Mouse (Mus musculus) WW6 (cell line): ENCODE data around the gene Znrf3.

Experiments
- DNase-seq: peaks from one replicate; pipeline ENCODE4 v3.0.0-alpha.2; 2013; ENCODE audit warnings: low read depth, low spot score

The Znrf3 gene

DNA sequence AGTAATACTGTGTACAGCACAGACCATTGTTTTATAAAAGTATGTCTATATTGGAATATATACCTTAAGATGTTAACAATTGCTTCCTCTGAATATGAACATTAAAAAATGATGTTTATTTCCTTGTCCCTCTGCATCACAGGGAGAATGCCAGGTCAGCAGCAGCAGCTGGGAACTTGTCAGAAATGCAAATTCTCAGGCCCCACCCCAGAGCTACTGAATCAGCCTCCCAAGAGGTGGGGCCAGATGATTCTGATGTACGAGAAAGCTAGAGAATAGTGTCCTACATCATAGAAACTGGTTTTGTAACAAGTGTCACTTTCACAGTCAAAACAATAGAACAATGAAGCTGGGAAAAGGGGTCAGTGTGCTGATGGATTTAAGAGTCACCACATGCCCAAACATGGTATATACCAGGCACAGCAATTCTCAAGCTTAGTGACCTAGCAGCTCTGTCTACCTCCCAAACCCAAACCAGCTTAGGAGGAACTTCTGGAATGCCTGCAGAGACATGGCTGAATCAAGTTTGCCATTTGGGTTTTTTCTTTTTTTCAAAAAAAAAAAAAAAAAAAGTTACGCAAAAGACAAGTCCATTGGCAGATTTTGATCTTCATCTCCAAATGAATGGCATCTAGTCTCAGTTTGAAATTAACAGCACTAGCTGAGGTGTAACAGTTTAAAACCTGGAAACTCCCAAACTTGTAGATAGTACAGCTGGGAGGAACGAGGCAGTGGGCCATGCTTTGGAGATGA, 46.2 kb downstream of the Znrf3 start:
- DNase-seq: no peak

DNA sequence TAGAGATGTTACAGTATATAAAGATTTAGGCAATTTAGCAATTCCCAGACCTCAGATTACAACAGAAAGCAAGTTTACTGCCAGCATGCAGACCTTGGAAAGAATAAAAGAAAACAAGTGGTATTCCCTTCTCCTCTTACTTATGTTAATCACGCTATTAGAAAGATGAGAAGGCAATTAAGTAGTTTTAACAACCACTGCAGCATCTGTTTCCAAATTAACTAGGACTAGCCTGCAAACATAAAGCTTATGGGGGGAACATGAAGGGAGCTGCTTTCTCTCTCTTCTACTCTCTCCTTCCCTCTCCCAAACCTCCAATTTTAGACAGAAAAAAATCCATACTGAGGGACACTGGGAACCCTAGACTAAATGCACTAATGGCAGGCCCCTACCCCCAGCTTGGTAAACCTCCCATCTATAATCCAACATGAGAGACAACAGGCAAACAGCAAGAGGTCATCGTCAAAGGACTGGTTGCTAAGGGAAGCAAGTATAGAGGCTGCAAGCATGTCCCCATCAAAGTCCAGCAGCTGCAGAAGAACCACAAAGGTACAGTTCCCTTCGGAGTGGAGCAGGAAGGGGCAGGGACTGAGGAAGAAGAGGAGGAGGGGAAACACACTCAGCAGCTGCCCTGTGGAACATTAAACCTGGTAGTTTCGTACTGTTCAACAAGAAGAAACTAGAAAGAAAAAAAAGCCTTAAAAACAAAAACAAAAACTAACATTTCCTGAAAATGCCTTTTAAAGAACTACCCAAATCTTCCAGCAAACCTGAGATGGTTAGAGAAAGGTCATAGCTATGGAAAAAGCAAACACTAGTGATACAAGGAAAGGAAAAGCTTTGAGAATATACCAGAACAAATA, 53.4 kb downstream of the Znrf3 start:
- DNase-seq: no peak

DNA sequence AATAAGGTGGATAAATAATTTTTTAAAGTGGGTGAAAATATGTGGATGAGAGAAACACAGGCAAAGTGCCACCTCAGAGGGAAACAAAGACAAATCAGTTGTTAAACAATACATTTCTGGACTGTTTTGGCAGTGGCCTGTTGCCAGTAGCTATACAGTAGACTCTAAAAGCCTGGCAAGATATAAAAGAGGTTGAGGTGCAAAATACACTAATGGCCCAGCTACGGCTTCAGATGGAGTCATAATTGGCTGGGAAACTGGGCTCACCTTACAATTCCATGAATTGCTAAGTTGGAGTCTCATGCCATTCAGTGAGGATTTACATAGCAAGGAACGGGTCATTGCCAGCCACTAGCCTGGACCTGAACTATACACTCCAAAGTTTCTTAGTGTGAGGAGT, 62.0 kb downstream of the Znrf3 start:
- no peak for DNase-seq

DNA sequence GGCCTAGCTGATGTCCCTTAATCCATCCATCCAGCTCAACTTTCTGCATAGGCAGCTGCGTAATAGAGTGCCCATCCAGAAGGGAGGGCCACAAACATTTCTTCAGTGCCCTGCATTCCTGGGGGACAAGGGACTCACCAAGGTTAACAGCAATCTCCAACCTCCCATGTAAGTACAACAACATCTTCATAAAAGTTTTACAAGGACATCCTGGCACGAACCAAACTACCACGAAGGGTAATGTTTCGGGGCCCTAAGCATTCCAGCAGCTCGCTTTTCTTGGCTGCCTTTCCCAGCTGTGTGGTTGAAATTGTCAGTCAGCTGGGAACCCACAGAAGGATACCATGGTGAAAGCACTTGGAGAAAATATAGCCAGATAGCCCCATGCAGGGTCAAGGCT, 63.4 kb downstream of the Znrf3 start:
- no peak for DNase-seq

DNA sequence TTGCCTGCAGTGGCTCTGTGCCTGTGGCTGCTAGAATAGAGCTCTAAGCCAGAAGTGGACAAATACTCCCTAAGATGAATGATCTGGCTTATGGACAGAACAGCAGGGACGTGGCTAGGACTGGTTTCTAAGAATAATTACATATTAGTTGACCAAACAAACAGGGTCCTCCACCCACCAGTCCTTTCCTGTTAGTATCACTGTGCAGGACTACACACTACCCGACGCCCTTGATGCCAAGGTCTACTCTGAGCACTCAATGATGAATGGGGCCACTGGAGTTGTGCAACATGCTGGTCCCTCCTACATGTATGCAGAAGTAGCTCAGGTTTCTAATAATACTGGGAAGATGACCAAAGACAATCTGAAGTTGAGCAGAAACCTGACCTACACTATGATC, 64.4 kb downstream of the Znrf3 start:
- DNase-seq: no peak

DNA sequence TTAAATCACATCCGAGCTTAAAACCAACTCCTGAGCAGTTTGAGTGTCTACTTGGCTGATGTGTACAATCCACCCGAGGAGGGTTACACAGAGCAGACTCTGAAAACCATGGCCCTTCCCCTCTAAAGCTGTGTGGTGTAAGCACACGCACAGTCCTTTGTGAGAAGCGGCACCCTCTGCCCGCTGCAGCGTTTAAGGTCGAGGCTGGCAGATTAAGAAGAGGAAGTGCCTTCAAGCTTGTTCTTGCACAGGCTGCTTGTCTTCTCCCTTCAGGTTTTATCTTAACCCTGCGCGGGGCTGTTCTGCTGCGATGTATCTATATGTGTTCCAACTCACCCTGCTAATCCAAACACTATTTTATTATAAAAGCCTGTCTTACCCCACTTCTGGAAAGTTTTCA, 75.5 kb downstream of the Znrf3 start:
- DNase-seq: no peak

DNA sequence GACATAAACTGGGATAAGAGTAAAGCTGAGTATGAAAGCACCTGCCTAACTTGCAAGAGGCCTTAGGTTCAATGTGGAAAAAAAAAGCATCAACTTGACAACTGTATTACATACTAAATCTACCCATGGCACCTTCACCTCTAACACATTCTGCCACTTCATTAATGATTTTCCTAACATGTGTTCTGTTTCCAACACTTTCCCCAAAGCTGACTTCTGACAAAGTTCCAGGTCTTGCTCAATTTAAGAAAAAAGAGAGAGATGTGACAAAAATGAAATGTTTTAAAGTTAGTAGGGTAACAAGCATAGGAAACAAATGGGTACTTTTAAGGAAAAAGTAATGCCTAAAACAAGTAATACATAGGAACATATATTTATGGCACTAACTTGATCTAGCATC, 76.2 kb downstream of the Znrf3 start:
- DNase-seq: no peak

DNA sequence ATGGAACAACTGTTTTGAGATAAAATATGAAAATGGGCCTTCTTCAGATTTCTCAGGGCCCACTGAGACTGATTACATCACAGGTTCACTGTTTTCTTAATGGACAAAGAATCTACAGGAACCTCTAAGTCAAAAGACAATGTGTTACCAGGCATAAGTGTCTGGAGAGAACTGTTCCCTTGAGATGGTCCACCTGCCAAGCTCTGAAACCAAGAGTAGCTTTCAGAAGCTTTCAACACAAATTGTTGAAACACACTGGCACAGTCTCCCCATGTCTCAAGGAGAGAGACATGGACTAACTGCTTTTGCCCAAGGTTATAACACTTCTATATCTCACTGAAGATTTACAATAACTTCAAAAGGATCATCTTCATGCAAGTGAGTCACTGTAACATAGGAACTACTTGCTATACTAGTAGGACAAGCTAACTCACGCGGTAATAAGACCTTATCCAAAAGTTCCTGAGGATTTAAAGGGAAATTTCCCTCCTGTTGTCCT, 89.3 kb downstream of the Znrf3 start:
- no peak for DNase-seq

DNA sequence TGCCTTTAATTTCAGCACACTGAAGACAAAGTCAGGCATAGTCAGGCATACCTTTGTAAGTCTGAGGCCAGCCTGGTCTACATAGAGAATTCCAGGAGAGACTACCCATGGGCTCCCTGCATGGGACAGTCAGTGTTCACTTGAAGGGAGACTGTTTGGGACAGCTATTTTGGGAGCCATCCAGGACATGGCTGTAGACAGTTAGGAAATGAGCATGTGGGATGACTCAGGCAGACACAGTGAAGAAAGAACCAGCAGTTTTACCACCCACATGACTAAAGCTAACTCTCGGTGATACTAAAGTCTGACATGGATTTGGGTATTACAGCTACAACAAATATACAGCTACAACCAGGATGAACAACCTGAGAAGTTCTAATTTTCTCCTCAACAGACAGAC, 89.9 kb downstream of the Znrf3 start:
- DNase-seq: no peak

DNA sequence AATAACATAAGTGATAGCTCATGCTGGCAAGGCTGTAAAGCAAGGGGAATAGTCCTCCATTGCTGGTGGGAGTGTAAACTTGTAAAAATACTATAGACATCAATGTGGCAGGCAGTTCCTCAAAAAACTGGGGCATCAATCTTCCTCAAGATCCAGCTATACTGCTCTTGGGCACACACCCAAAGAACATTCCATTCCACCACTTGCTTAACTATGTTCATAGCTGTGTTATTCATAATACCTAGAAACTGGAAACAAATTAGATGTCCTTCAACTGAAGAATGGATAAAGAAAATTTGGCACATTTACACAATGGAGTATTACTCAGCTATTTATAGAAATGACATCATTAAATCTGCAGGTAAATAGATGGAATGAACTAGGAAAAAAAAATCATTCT, 91.6 kb downstream of the Znrf3 start:
- DNase-seq: no peak

DNA sequence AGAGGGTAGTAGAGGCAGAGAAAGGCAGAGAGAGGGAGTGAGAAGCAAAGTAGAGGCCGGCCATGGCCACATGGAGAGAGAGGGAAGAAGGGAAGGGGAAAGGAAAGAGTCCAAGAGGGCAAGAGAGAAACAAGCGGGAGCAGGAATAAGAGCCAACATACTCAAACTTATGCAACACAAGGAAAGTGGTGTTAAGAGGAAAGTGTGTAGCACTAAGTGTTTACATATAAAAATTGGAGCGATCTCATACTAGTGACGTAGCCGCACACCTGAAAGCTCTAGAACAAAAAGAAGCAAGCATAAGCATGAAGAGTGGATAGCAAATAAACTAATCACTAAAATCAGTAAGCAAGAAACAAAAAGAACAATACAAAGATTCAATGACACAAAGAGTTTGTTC, 95.2 kb downstream of the Znrf3 start:
- no peak for DNase-seq

DNA sequence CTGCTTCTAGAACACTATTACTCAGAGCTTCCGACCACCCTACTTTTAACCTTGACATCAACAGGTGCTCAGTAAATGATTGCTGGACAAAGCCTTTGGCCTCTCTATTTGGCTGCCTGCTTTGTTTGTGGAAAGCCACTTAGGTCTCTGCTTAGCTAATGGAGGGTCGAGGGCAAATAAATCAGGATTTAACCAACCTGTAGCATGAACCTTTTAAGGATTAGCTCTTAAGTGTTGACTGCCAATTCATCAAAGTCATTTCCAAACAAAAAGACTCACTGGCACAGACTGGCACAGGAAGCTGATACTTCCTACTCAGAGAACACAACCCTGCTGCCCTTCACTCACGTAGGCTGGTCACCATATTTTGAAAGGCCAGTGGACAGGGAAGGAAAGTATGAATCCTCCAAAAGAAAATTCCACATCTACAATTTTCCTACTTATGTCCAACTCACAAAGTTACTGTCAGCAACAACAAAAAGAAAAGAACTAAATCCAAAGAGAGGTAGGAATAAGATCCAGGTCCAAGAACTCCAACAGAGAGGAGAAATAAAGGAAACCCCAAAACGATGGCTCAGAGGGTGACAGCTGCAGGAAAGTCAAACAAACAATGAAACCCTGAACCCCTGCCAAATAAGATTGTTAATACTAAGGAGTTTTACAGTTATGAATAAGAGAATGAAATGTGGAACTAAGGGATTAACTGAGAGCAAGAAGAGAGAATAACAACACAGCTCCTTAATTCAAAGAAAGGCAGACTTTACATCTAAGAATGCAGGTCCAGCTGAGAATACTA, 97.6 kb downstream of the Znrf3 start:
- no peak for DNase-seq

DNA sequence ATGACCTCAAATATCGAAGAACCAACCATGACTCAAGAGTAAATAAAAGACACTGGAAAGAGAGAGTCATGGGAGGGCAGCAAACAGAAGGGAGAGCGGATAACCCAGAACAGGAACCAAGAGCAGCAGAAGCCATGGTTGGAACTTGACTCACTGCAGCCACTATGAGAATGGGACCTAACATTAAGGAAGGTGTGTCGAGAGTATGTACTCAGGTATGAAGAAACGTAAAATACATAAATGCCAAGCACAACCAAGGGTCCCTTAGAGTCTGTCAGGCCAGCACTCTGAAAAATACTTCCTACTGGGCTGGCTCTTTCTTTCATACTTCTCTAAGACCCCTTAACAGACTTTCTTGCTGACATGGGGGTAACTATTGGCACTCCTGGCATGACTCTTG, 100.9 kb downstream of the Znrf3 start:
- no peak for DNase-seq

DNA sequence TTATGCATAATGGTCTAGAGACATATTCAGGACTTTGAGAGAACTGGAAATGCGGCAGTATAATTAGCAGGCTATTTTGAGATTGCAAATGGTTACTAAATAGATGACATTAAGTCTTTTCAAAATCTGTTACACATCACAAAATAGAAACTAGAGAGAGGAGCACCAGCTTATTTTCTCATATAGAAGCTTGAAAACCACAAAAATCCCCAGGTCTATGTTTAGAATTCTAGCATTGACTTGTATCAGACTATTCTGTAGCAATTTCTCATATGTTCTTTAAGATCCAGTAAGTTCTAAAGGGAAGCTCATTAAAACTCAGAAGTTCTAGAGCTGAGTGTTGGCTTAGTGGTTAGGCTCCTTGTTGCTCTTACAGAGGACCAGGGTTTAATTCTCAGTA, 104.9 kb downstream of the Znrf3 start:
- DNase-seq: no peak

DNA sequence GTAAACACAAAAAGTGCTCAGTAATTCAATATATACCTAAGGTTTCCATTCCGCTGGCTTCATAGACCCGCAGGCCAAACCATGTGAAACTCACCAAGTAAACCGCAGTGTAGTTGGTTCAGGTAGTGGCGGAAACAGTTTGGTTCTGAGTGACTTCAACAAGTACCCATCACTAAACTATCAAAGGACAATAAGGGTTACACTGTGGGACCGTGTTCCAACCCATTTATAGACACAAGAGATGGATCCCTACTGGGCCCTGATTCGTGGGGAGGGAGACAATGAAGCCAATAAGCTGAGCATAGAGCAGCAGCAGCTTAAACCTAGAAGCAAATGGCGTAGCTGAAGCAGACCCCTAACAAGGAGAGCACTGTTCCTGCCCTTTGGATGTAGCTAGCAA, 107.8 kb downstream of the Znrf3 start:
- DNase-seq: no peak

DNA sequence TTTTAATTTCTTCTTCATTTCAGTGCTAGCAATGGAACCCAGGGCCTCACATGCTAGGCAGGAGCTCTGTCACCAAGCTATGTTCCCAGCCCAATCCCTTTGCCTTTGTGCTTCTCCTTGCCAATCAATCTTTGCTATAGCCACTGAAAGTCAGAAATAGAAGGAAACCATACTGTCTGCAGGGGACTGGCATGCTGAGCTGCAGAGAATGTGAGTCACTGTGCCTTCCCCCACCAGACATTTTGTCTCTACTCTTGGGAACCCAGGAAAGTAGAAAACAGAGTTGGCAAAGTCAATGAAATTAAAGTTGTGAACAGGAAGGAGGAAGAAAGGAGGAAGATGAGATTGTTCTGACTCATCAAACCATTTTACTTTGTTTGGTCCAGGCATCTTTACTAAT, 108.4 kb downstream of the Znrf3 start:
- no peak for DNase-seq

DNA sequence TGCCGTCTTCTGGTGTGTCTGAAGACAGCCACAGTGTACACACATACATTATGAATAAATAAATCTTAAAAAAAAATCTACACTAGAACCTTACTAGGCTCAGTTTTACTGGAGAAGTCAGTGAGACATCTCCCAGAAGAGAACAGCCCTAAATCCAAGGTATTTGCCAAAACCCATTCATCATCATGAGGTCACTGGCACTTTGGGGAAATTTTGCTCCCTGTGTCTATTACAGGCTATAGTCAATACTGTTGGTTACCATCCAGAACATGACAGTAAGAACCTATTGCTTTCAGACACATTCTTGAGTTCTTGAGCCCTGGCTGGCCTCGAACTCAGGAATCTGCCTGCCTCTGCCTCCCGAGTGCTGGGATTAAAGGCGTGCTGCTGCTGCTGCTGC, 113.8 kb downstream of the Znrf3 start:
- DNase-seq: no peak

DNA sequence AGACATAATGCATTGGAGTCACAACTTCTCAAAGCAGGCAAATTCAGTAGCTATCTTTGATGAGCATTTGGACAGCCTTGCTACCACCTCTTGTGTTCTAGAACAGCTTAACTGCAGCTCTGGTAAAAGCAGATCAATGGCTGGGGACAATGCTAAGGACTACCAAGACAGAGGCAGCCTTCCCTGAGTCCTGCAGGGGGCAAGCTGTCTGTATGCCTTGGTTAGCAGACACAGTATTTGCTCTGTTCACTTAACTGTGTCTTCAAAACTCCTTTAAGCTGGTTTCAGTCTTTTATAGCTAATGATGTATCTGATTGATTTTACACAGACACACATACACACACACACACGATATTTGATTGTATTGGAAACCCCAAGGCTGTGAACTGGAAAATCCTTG, 117.0 kb downstream of the Znrf3 start:
- no peak for DNase-seq

DNA sequence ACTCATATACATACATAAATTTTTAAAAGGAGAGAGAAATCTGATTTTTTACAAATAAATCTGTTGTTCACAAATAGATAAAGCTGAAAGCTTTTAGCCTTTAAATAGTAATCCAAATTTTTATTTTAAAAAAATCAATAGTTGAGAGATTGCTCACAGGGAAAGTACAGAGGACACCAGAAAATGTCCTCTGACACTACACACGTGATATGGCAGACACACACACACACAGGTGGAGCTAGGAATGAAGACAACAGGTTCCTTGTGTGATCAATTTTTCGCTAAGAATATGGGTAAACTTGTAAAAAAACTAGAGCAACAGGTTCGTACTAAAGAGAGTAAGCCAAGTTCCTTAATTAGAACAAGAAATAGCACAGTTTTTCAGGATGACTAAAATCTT, 118.4 kb downstream of the Znrf3 start:
- no peak for DNase-seq

DNA sequence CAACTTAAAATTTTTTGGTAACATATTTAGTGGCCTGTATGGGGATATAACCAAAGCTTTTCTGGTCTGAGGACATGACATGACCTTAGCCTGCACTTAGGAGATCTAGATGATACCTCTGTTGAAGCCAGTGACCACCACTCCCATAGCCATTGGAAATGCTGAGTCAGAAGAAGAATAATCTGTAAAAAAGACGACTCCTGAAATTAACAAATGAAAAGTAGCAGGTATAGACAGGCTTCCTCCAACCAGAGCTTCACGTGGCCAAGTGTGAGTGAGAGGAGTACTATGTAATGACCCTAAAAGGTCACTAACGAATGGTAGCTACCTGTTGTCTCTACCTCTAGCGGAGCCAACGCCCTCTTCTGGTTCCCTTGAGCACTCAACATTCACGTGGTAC, 119.4 kb downstream of the Znrf3 start:
- DNase-seq: no peak

DNA sequence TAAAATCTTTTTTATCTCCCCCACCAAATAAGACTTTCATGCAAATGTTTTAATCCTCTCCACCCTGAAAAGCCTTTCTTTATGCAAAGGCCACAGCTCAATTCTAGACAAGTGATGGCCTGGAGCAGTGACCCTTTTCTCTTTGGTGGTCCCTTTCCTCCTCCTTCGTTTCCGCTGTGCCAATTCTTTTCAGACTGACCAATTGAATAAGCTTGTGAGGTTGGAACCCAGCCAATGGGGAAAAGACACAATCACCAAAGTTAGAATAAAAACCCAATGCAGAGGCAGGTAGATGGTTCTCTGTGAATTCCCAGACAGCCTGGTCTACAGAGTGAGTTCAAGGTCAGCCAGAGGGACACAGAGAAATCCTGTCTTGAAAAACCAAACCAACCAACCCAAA, 120.4 kb downstream of the Znrf3 start:
- no peak for DNase-seq

DNA sequence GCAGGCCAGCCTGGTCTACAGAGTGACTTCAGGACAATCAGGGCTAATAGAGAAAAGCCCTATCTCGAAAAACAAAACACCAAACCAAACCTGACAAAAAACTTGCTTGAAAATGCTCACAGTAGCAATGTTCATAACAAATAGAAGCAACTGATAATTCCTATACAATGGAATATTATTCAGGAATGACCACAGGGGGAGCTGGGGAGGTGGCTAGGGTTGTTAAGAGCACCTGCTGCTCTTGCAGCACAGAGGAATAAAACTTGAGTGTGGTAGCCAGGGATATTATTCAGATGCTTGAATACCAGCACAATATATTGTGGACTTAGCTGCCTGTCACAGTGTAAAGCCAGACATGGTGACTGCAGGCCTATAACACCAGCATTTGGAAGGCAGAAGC, 123.0 kb downstream of the Znrf3 start:
- DNase-seq: no peak
